Mouse (Mus musculus) G1E (cell line): ENCODE measurements around the gene Atrnl1.

ENCODE experiments used
- CTCF ChIP-seq: IDR thresholded peaks from 2 replicates; pipeline ENCODE4 v1.5.1; 2012; ENCODE audit warnings: low read depth, low read length, inconsistent platforms, mixed read lengths
- GATA1 ChIP-seq: IDR thresholded peaks from 2 replicates; pipeline ENCODE4 v1.6.1; 2012; ENCODE audit warnings: borderline replicate concordance, low read length, inconsistent platforms, mixed read lengths
- POLR2AphosphoS5 ChIP-seq: IDR thresholded peaks from 2 replicates; pipeline ENCODE4 v1.6.1; 2012; ENCODE audit warnings: low read depth, low read length, inconsistent platforms; ENCODE audit not compliant: insufficient replicate concordance
- TAL1 ChIP-seq: conservative IDR thresholded peaks from 2 replicates; pipeline ENCODE4 v1.6.1; 2012; ENCODE audit warnings: low read depth, low read length, inconsistent platforms, mixed read lengths

DNA sequence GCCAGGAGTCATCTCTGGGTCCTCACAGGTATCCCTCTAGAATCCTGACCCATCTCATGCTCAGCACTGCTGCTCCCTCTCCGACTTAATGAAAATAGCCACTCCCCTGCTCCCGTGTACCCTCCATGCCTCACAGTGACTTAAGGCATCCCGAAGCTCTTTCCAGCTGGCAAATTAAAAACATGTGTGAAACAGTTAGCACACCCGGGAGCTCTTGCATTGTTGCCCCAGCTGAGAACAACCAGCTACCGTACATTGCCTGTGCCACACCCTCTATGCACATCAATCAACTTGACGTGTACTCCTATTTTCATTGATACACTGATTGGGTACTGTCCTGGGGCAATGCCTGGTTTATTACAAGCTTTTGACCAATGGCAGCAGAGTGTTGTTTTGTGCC, 510.8 kb downstream of the Atrnl1 start:
- TF ChIP-seq CTCF, result no peak
- no peak for TF ChIP-seq GATA1
- TF ChIP-seq POLR2AphosphoS5, result no peak
- no peak for TF ChIP-seq TAL1
